8 mouse cellular contexts compared by ENCODE assay signal in genomic region chr5:25498821-25499422, GRCm38 (mm10). TPM values are rescaled to one million over a fixed set of nuclear protein-coding genes. Genes with fewer than 3 reads are reported as not detected.
A peak's percentile ranks its signal among the peaks of the same experiment; 100 is the strongest.
DNase-seq lines count a peak whose midpoint lies in the region; ATAC-seq lines count a peak whose summit lies in the region.

No protein-coding gene starts in this region.

- ATAC-seq in common myeloid progenitor, adult 5-6 weeks (replicated peaks; ENCODE audit: low read depth, poor library complexity, severe bottlenecking) = peak; percentile 55
- peak; percentile 91 for ATAC-seq in kidney, embryonic 14.5 days (ENCODE audit: low FRiP score, low TSS enrichment)
- ATAC-seq in lung, embryonic 15.5 days (ENCODE audit: borderline replicate concordance, extremely low read depth, low FRiP score, low TSS enrichment) = peak; percentile 88

- peak; percentile 68 for DNase-seq in ovary, adult 18-20 months (ENCODE audit: low spot score)
- no peak for DNase-seq in ovary, postnatal 10 days (ENCODE audit: low spot score)
- peak; percentile 98 for DNase-seq in heart, adult 11 months
- DNase-seq in retina, adult 2 months (ENCODE audit: low read depth, low spot score) = peak; percentile 51
- DNase-seq in urinary bladder, postnatal 25 days (ENCODE audit: low spot score) = peak; percentile 74

- peaks cover 14% of the 10 kb centered on the region for H3K4me1 ChIP-seq in kidney, embryonic 14.5 days (ENCODE audit: control insufficient read depth, insufficient read depth, low read length)
- H3K4me1 ChIP-seq in lung, embryonic 15.5 days = peaks cover 9% of the 10 kb centered on the region

- H3K4me3 ChIP-seq in kidney, embryonic 14.5 days (ENCODE audit: low read length) = peak overlapping the region; percentile 94
- peak overlapping the region; percentile 100 for H3K4me3 ChIP-seq in lung, embryonic 15.5 days

- WGBS in kidney, embryonic 14.5 days = under 1% methylated on average over 37 of the region's 87 CpGs
- 0% methylated on average over 39 of the region's 87 CpGs for WGBS in lung, embryonic 15.5 days

- no peaks in the 10 kb centered on the region for H3K9me3 ChIP-seq in kidney, embryonic 14.5 days (ENCODE audit: control insufficient read depth, low read length)
- H3K9me3 ChIP-seq in lung, embryonic 15.5 days = no peaks in the 10 kb centered on the region

- no peaks in the 10 kb centered on the region for H3K36me3 ChIP-seq in kidney, embryonic 14.5 days (ENCODE audit: control insufficient read depth, insufficient read depth, low read length)
- H3K36me3 ChIP-seq in lung, embryonic 15.5 days = no peaks in the 10 kb centered on the region

- H3K9ac ChIP-seq in kidney, embryonic 14.5 days (ENCODE audit: low read depth, low read length) = peak overlapping the region; percentile 96
- H3K9ac ChIP-seq in lung, embryonic 15.5 days = peak overlapping the region; percentile 64

- H3K27me3 ChIP-seq in kidney, embryonic 14.5 days (ENCODE audit: control insufficient read depth, insufficient read depth, low read length) = no peaks in the 10 kb centered on the region
- H3K27me3 ChIP-seq in lung, embryonic 15.5 days = no peaks in the 10 kb centered on the region

- peak overlapping the region; percentile 99 for H3K27ac ChIP-seq in kidney, embryonic 14.5 days (ENCODE audit: low read depth, low read length)
- H3K27ac ChIP-seq in lung, embryonic 15.5 days = peak overlapping the region; percentile 99

- H3K4me2 ChIP-seq in kidney, embryonic 14.5 days (replicated peaks; ENCODE audit: low read depth, low read length) = peak overlapping the region; percentile 72
- H3K4me2 ChIP-seq in lung, embryonic 15.5 days = peak overlapping the region; percentile 67

RNA-seq across cellular contexts. Expression of gene Kmt2c, which starts 0.3 kb away (rescaled TPM):
- total RNA-seq in common myeloid progenitor, adult 5-6 weeks (2017) = 48.4 and 59.7 TPM in 2 replicates
- 14.9 and 23.2 TPM in 2 replicates for polyA plus RNA-seq in kidney, embryonic 14.5 days (2014; fragmentation: Nextera tagmentation; extraction: Ambion mirVana)
- 10.0 and 11.3 TPM in 2 replicates for polyA plus RNA-seq in lung, embryonic 15.5 days (2015; fragmentation: Nextera tagmentation; extraction: Ambion mirVana)

RNA-seq across cellular contexts. Expression of gene Cct8l1, which starts 16.9 kb away (rescaled TPM):
- not detected in 2 replicates for total RNA-seq in common myeloid progenitor, adult 5-6 weeks (2017)
- polyA plus RNA-seq in kidney, embryonic 14.5 days (2014; fragmentation: Nextera tagmentation; extraction: Ambion mirVana) = 0.10 TPM in 1 of 2 replicates, not detected in the other
- not detected in 2 replicates for polyA plus RNA-seq in lung, embryonic 15.5 days (2015; fragmentation: Nextera tagmentation; extraction: Ambion mirVana)
